ENCODE assay signal across 8 mouse cellular contexts in genomic region chr7:19403731-19404296, GRCm38 (mm10). TPM values are rescaled to one million over a fixed set of nuclear protein-coding genes. Genes with fewer than 3 reads are reported as not detected.
A peak's percentile ranks its signal among the peaks of the same experiment; 100 is the strongest.
DNase-seq lines count a peak whose midpoint lies in the region; ATAC-seq and TF ChIP-seq lines count a peak whose summit lies in the region.

Klc3 (minus strand) TSS chr7:19404104.

- no peaks in the 10 kb centered on the region for H3K9me3 ChIP-seq in E14TG2a.4 (ENCODE audit: low read length)
- H3K9me3 ChIP-seq in kidney, postnatal 0 days (replicated peaks; ENCODE audit: low read length), result no peaks in the 10 kb centered on the region

- no peak within 1 kb of the TSS for H3K27ac ChIP-seq in kidney, postnatal 0 days
- no peak within 1 kb of the TSS for H3K27ac ChIP-seq in small intestine, adult 2 months (ENCODE audit: insufficient read depth, low read depth, low read length)

- H3K27me3 ChIP-seq in E14TG2a.4 (ENCODE audit: insufficient read depth, low read length), result peaks cover 32% of the 10 kb centered on the region
- no peaks in the 10 kb centered on the region; the same call in 1 of the 2 replicates for H3K27me3 ChIP-seq in kidney, postnatal 0 days (ENCODE audit: insufficient read depth, low read length)
- H3K27me3 ChIP-seq in small intestine, adult 2 months (ENCODE audit: control insufficient read depth, insufficient read depth, low read length), result peaks cover 7% of the 10 kb centered on the region

- peak within 1 kb of the TSS; percentile 88 for H3K4me2 ChIP-seq in kidney, postnatal 0 days (ENCODE audit: low read length)

- H3K9ac ChIP-seq in kidney, postnatal 0 days (ENCODE audit: low read depth, low read length), result peak within 1 kb of the TSS; percentile 36

- peak; percentile 61 to 72 for DNase-seq in adrenal gland, postnatal 36 days
- DNase-seq in kidney, postnatal 0 days (ENCODE audit: low spot score), result peak; percentile 61
- DNase-seq in lung, postnatal 4 days, result peak; percentile 83 to 90
- DNase-seq in layer of hippocampus, adult 9-11 months, result no peak

- peak within 1 kb of the TSS; percentile 89 for H3K4me3 ChIP-seq in E14TG2a.4 (replicated peaks; ENCODE audit: low read length)
- H3K4me3 ChIP-seq in kidney, postnatal 0 days (replicated peaks; ENCODE audit: low read depth, low read length), result peak within 1 kb of the TSS; percentile 52
- peak within 1 kb of the TSS; percentile 64 for H3K4me3 ChIP-seq in small intestine, adult 2 months (ENCODE audit: low read depth, low read length)

- no peak for TF ChIP-seq CTCF in E14TG2a.4 (conservative IDR thresholded peaks at IDR 0.05; ENCODE audit: low read length)
- no peak for TF ChIP-seq CTCF in kidney, postnatal 0 days (IDR thresholded peaks at IDR 0.05; ENCODE audit: low read depth)
- no peak for TF ChIP-seq CTCF in small intestine, adult 2 months (IDR thresholded peaks at IDR 0.05; ENCODE audit: extremely low read depth, insufficient read length, insufficient replicate concordance, low read depth, low read length)

- no peaks in the 10 kb centered on the region for H3K36me3 ChIP-seq in E14TG2a.4 (ENCODE audit: insufficient read depth, low read length)
- H3K36me3 ChIP-seq in kidney, postnatal 0 days (ENCODE audit: insufficient read depth, low read length), result no peaks in the 10 kb centered on the region
- H3K36me3 ChIP-seq in small intestine, adult 2 months (ENCODE audit: control insufficient read depth, insufficient read depth, low read length), result no peaks in the 10 kb centered on the region

- peaks cover 52% of the 10 kb centered on the region for H3K4me1 ChIP-seq in E14TG2a.4 (replicated peaks; ENCODE audit: low read depth, low read length)
- H3K4me1 ChIP-seq in kidney, postnatal 0 days (replicated peaks; ENCODE audit: insufficient read depth, low read length), result 0 out of 2 replicates have a peak, but pooled peaks cover 4% of the 10 kb centered on the region
- peaks cover 11% of the 10 kb centered on the region for H3K4me1 ChIP-seq in small intestine, adult 2 months (ENCODE audit: control insufficient read depth, insufficient read depth, insufficient read length, low read length)

- peak; percentile 70 for ATAC-seq in granulocyte monocyte progenitor cell, adult 5-6 weeks (replicated peaks; ENCODE audit: poor library complexity, severe bottlenecking)
- peak; percentile 63 for ATAC-seq in kidney, postnatal 0 days (replicated peaks; ENCODE audit: low FRiP score, low read depth)
- ATAC-seq in monocyte, adult 5-6 weeks (replicated peaks; ENCODE audit: insufficient number of reproducible peaks, low FRiP score, low TSS enrichment, poor library complexity, severe bottlenecking), result no peak

- WGBS in kidney, postnatal 0 days, result under 1% methylated on average over 60 of the region's 62 CpGs
- 1% methylated on average over 62 of the region's 62 CpGs for WGBS in small intestine, adult 2 months

- TF ChIP-seq POLR2A in small intestine, adult 2 months (IDR thresholded peaks at IDR 0.05; ENCODE audit: low read depth, low read length), result no peak

RNA-seq across cellular contexts. Expression of gene Klc3, which starts in this region (rescaled TPM):
- 1 to 10 TPM in 1 of 2 experiments, under 1 TPM in 1; 0.89 to 2.2 TPM for total RNA-seq in adrenal gland, postnatal 36 days (2021)
- total RNA-seq in granulocyte monocyte progenitor cell, adult 5-6 weeks (2014; fragmentation: Nextera tagmentation), result not detected in 2 replicates
- total RNA-seq in granulocyte monocyte progenitor cell, adult 5-6 weeks (2017), result not detected in 2 replicates
- 6.7 and 8.2 TPM in 2 replicates for polyA plus RNA-seq in kidney, postnatal 0 days (2015; fragmentation: Nextera tagmentation; extraction: Ambion mirVana)
- polyA plus RNA-seq in small intestine, adult 2 months (2012; rRNA removed), result 2.6 and 3.5 TPM in 2 replicates
- total RNA-seq in monocyte, adult 5-6 weeks (2017), result 1.6 TPM in 2 of 3 replicates, not detected in the other

Comparison
In these comparisons a context has a peak if more than half of its experiments do, and no peak if none do; other contexts are left out.
1. Peak in ATAC-seq in granulocyte monocyte progenitor cell, adult 5-6 weeks; RNA of the gene not detected or under 1 TPM.